Mouse (Mus musculus) liver, embryonic 16.5 days (tissue): ENCODE data around the gene Tmem161a. TPM values are rescaled to one million over a fixed set of nuclear protein-coding genes. Genes with fewer than 3 reads are reported as not detected.

ENCODE experiments used
- ATAC-seq: fragments of 200-750 bp; cut with Nextera tagmentation; 2 replicates; pipeline ENCODE4 v1.8.0; 2017; ENCODE audit warnings: low read depth, mild to moderate bottlenecking, moderate number of reproducible peaks, moderate library complexity
- H3K27ac ChIP-seq: fragments of 300-500 bp; sonication (generic); 2 replicates; pipeline ENCODE4 v1.5.1; 2014; ENCODE audit warnings: mild to moderate bottlenecking, low read length
- H3K27me3 ChIP-seq: fragments of 300-500 bp; sonication (generic); 2 replicates; pipeline ENCODE4 v1.6.1; 2014; ENCODE audit warnings: low read depth, low read length, mixed read lengths; ENCODE audit not compliant: control insufficient read depth, insufficient read depth
- H3K36me3 ChIP-seq: fragments of 300-500 bp; sonication (generic); 2 replicates; pipeline ENCODE4 v1.6.1; 2014; ENCODE audit warnings: mild to moderate bottlenecking; ENCODE audit not compliant: control insufficient read depth, insufficient read depth
- H3K4me1 ChIP-seq: fragments of 300-500 bp; sonication (generic); 2 replicates; pipeline ENCODE4 v1.6.1; 2014; ENCODE audit warnings: low read depth, low read length, mixed read lengths; ENCODE audit not compliant: control insufficient read depth
- H3K4me2 ChIP-seq: fragments of 300-500 bp; sonication (generic); 2 replicates; pipeline ENCODE4 v1.6.1; 2014; ENCODE audit warnings: low read depth, low read length, mixed read lengths
- H3K4me3 ChIP-seq: fragments of 300-500 bp; sonication (generic); 2 replicates; pipeline ENCODE4 v1.5.1; 2014; ENCODE audit warnings: low read depth, mild to moderate bottlenecking, low read length
- H3K9ac ChIP-seq: fragments of 300-500 bp; sonication (generic); 2 replicates; pipeline ENCODE4 v1.6.1; 2014; ENCODE audit warnings: low read depth, low read length
- H3K9me3 ChIP-seq: fragments of 300-500 bp; sonication (generic); replicated peaks from 2 replicates; pipeline ENCODE4 v1.6.1; 2016; ENCODE audit warnings: low read length; ENCODE audit not compliant: control insufficient read depth
- WGBS: fragments of 180-500 bp; shearing (Covaris S2); extraction: QIAGEN DNeasy Blood & Tissue Kit; methylation state at CpG from one replicate; pipeline ENCODE4 v1.1.7; 2014; ENCODE audit not compliant: insufficient replicate concordance; 5-methylcytosine and 5-hydroxymethylcytosine counted together
- polyA plus RNA-seq: library from polyadenylated mRNA; unstranded; fragments of >200 nt; fragmentation: Nextera tagmentation; extraction: Ambion mirVana; gene quantifications from 2 replicates; pipeline ENCODE4 v1.2.1, GENCODE M21; 2015

The Tmem161a gene
- polyA plus RNA-seq: 26.8 and 28.4 TPM in 2 replicates

DNA sequence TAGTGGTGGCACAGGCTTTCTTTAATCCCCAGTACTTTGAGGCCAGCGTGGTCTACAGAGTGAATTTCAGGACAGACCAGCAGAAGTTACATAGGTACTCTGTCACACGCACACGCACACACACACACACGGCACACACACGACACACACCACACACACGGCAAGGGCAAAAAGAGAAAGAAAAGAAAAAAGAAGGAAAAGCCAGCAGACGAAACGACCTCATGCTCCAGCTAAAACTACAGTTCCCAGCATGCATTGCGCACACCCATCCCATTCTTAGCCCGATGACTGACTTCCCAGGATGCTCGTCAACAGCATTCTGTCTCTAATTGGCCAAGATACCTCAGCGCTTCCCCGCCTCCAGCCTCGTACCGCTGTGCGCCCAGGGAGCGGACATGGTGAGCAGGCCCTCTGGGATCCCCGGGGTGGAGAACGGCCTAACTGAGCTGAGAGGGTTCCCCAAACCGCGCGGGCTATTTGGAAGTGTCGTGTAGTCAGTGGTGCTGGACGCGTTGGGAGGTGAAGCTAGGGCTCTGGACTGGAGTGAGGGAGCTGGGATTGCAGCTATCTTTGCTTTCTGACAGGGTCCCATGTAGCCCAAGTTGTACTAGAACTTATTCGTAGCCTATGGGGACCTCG, at the start of gene Tmem161a:
Tmem161a (plus strand) TSS at position 314 of the 639 bp plus-strand sequence.
- peak; percentile 97 for ATAC-seq
- Histone ChIP-seq H3K9ac (peak within 1 kb of the TSS; percentile 67), H3K27me3 (no peaks in the 10 kb centered on the region), H3K9me3 (no peaks in the 10 kb centered on the region), H3K36me3 (no peaks in the 10 kb centered on the region), H3K4me3 (peak within 1 kb of the TSS; percentile 63), H3K4me2 (peak within 1 kb of the TSS; percentile 59), H3K27ac (peak within 1 kb of the TSS; percentile 55), H3K4me1 (peaks cover 38% of the 10 kb centered on the region)
- WGBS: 2% methylated on average over 27 of the region's 27 CpGs

GRCm38 (mm10) chr8:70122863-70123262, 49.3 kb upstream of the Tmem161a start:
- H3K27ac ChIP-seq: no peak overlapping the region
- no peak for ATAC-seq
- H3K4me1 ChIP-seq: no peaks in the 10 kb centered on the region
- H3K36me3 ChIP-seq: no peaks in the 10 kb centered on the region
- WGBS: 45% methylated on average over 2 of the region's 2 CpGs
- H3K4me3 ChIP-seq: no peak overlapping the region
- no peak overlapping the region for H3K9ac ChIP-seq
- H3K4me2 ChIP-seq: no peak overlapping the region
- H3K9me3 ChIP-seq: no peaks in the 10 kb centered on the region
- H3K27me3 ChIP-seq: peaks cover 53% of the 10 kb centered on the region

DNA sequence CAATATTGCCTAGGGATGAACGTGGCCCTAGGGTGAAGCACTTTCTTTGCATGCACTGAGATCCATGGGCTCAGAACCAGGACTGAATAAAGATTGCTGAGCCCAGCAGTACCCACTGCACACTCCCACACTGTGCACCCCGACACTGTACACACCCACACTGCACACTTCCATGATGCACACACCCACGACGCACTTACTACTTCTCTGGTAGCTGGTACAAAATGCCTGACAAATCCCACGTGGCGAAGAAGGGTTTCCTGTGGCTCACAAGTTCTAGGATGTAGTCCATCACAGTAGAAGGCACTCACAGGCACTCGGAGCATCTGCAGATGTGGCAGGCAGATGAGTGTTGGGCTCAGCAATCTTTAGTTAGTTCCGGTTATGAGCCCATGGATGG, 47.2 kb upstream of the Tmem161a start:
- H3K9ac ChIP-seq: no peak overlapping the region
- H3K27me3 ChIP-seq: peaks cover 31% of the 10 kb centered on the region
- no peaks in the 10 kb centered on the region for H3K9me3 ChIP-seq
- no peak for ATAC-seq
- H3K36me3 ChIP-seq: no peaks in the 10 kb centered on the region
- 51% methylated on average over 8 of the region's 8 CpGs for WGBS
- no peak overlapping the region for H3K4me3 ChIP-seq
- no peak overlapping the region for H3K4me2 ChIP-seq
- H3K4me1 ChIP-seq: no peaks in the 10 kb centered on the region; the same call in 1 of the 2 replicates
- H3K27ac ChIP-seq: no peak overlapping the region

DNA sequence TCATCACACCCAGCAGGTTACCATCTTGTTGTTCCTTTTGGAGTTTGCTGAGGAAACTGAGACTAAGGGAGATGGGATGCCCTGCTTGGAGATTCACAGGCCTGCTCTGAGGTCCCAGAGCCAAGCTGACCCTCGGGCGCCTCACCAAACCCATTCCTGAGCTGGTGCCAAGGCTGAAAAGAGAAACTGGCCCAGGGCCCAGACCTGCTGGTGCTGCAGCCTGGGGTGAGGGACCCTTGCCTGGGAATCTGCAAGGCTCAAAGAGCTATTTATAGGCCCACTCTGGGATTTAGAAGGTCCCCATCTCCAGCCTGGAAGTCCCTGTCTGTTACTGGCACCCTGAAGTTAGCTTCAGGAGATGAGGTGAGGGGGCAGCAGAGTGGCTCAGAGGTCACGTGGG, 43.7 kb upstream of the Tmem161a start:
- Histone ChIP-seq H3K9ac (no peak overlapping the region), H3K4me2 (no peak overlapping the region), H3K27ac (no peak overlapping the region), H3K36me3 (0 out of 2 replicates have a peak, but pooled peaks cover 4% of the 10 kb centered on the region), H3K4me3 (no peak overlapping the region), H3K9me3 (no peaks in the 10 kb centered on the region), H3K27me3 (peaks cover 5% of the 10 kb centered on the region; the same call in 1 of the 2 replicates), H3K4me1 (peaks cover 18% of the 10 kb centered on the region)
- WGBS: 53% methylated on average over 3 of the region's 3 CpGs
- ATAC-seq: no peak

DNA sequence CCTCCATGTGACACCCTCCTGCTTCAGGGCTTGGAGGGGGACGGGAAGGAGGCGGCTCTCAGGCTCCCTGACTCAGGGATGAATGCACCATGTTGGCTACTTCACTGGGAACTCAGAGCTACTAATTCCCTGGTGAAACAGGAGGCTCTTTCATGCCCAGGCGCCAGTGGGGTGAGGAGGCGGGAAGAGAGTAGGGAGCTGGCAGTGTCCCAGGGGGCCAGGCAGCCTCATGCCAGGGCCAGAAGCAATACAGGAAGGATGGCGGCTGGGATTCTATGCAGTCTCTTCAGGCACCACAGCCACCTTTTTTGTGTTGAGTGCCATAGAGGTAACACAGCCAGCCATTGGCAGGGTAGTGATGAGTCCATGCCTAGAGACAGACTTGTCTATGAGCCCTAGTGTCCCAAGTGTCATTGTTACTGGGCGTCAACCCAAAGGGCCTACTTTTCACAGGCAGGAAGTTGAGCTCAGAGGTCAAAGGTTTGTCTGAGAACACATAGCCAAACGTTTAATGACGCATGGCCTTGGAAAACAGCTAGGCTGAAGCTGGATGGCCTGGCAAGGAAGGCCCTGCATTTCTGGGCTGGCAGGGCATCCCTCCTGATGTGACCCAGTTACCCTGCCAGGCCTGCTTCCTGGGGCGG, 42.7 kb upstream of the Tmem161a start:
- no peak for ATAC-seq
- H3K27ac ChIP-seq: no peak overlapping the region
- no peak overlapping the region for H3K4me2 ChIP-seq
- H3K36me3 ChIP-seq: peaks cover 4% of the 10 kb centered on the region; the same call in 1 of the 2 replicates
- H3K9me3 ChIP-seq: no peaks in the 10 kb centered on the region
- no peak overlapping the region for H3K9ac ChIP-seq
- 58% methylated on average over 9 of the region's 9 CpGs for WGBS
- H3K4me3 ChIP-seq: no peak overlapping the region
- H3K27me3 ChIP-seq: 0 out of 2 replicates have a peak, but pooled peaks cover 1% of the 10 kb centered on the region
- peaks cover 20% of the 10 kb centered on the region for H3K4me1 ChIP-seq

- H3K9ac ChIP-seq: no peak overlapping the region
- no peaks in the 10 kb centered on the region for H3K9me3 ChIP-seq
- H3K4me3 ChIP-seq: no peak overlapping the region
- ATAC-seq: no peak
- H3K27me3 ChIP-seq: no peaks in the 10 kb centered on the region
- no peak overlapping the region for H3K4me2 ChIP-seq
- H3K4me1 ChIP-seq: peaks cover 20% of the 10 kb centered on the region
- WGBS: 64% methylated on average over 3 of the region's 3 CpGs
- H3K27ac ChIP-seq: no peak overlapping the region
- H3K36me3 ChIP-seq: peaks cover 9% of the 10 kb centered on the region
Measured at GRCm38 (mm10) chr8:70130066-70130465, 42.1 kb upstream of the Tmem161a start.

DNA sequence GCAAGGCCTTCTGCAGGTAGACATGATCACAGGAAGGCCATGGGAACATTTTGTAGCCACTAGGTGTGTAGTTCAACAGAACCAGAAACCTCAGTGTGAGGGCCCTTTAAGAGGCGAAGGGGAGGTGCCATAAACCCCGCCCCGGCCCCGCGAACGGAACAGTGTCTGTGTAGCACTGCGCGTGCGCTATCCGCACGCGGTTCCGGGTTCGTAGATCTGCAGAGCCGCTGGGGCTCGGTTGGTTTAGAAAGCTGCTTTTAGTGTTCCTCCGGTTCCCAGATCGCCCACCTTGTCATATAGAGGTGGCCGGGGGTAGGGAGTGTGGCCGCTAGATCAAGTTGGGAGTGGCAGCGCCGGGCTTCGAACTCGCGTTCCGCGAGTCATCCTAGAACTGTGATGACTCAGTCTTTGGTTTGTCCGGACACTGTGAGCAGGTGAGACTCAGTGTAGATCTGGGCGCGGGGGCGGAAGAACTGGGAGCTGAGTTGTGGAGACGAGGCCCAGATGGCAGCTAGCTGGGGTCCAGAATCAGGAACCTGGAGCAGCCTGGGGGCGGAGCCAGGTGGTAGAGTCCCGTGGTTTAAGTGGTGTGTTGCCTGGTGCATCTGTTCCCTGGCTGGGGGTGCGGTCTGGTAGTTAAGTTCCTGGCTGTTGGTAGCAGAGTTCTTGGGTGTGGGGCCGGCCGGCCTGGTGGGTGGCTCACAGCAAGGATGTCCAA, 40.8 kb upstream of the Tmem161a start, which contains the start of gene Nr2c2ap:
Nr2c2ap (plus strand) TSS at position 168 of the 718 bp plus-strand sequence.
- 0 out of 2 replicates have a peak within 1 kb of the TSS, but pooled peaks have one; percentile 11 for H3K27ac ChIP-seq

GRCm38 (mm10) chr8:70134086-70134485, 38.1 kb upstream of the Tmem161a start:
- no peak overlapping the region for H3K27ac ChIP-seq
- no peak overlapping the region for H3K4me2 ChIP-seq
- H3K36me3 ChIP-seq: peaks cover 9% of the 10 kb centered on the region
- ATAC-seq: no peak
- WGBS: 77% methylated on average over 5 of the region's 5 CpGs
- H3K9ac ChIP-seq: no peak overlapping the region
- H3K4me3 ChIP-seq: no peak overlapping the region
- H3K9me3 ChIP-seq: no peaks in the 10 kb centered on the region
- H3K27me3 ChIP-seq: no peaks in the 10 kb centered on the region
- peaks cover 30% of the 10 kb centered on the region for H3K4me1 ChIP-seq

More for the DNA sequence above, 40.8 kb upstream of the Tmem161a start, which contains the start of gene Nr2c2ap:
- no peaks in the 10 kb centered on the region for H3K9me3 ChIP-seq
- WGBS: under 1% methylated on average over 37 of the region's 37 CpGs
- peak; percentile 88 for ATAC-seq
- H3K27me3 ChIP-seq: no peaks in the 10 kb centered on the region
- H3K9ac ChIP-seq: peak within 1 kb of the TSS; percentile 67
- peak within 1 kb of the TSS; percentile 79 for H3K4me3 ChIP-seq
- peaks cover 9% of the 10 kb centered on the region for H3K36me3 ChIP-seq
- peak within 1 kb of the TSS; percentile 88 for H3K4me2 ChIP-seq
- peaks cover 20% of the 10 kb centered on the region for H3K4me1 ChIP-seq
